Mouse (Mus musculus) ES-E14 (cell line): ENCODE data around the gene Cd52. TPM values are rescaled to one million over a fixed set of nuclear protein-coding genes. Genes with fewer than 3 reads are reported as not detected.
"Not testable (repeated sequence)": the region's sequence is repeated elsewhere in the genome, so short reads cannot be mapped to it uniquely, and the experiment has no call there.

Source experiments
- DNase-seq: peaks from one replicate; pipeline ENCODE4 v3.0.0-alpha.2; 2013; ENCODE audit warnings: low read depth, low spot score
- H3K27ac ChIP-seq: 2 replicates; pipeline ENCODE4 v1.5.1; 2012; ENCODE audit warnings: low read depth, mild to moderate bottlenecking, low read length, moderate library complexity, mixed read lengths; ENCODE audit not compliant: poor library complexity, insufficient read depth, severe bottlenecking
- H3K36me3 ChIP-seq: 2 replicates; pipeline ENCODE4 v1.6.1; 2012; ENCODE audit warnings: mild to moderate bottlenecking, low read length, moderate library complexity, mixed read lengths; ENCODE audit not compliant: control insufficient read depth, poor library complexity, insufficient read depth, severe bottlenecking
- H3K4me1 ChIP-seq, 2 experiments: fragments of 150-350 bp in 1 of 2; sonication (generic) in 1 of 2; 2 replicates each; pipeline ENCODE4 v1.6.1; 2012; ENCODE audit warnings: low read length in 2 of 2, mild to moderate bottlenecking in 1 of 2, mixed read lengths in 1 of 2; ENCODE audit not compliant: control insufficient read depth in 2 of 2, insufficient read depth in 2 of 2, poor library complexity in 1 of 2
- H3K4me3 ChIP-seq, 2 experiments: fragments of 150-350 bp in 1 of 2; sonication (generic) in 1 of 2; 2 replicates each; pipeline ENCODE4 v1.5.1; 2012; ENCODE audit warnings: low read length in 2 of 2, low read depth in 1 of 2, mild to moderate bottlenecking in 1 of 2, mixed read lengths in 1 of 2; ENCODE audit not compliant: insufficient read depth in 1 of 2, poor library complexity in 1 of 2, severe bottlenecking in 1 of 2
- H3K9ac ChIP-seq: 2 replicates; pipeline ENCODE4 v1.6.1; 2012; ENCODE audit warnings: low read depth, mild to moderate bottlenecking, low read length, mixed read lengths; ENCODE audit not compliant: poor library complexity, insufficient read depth, severe bottlenecking
- H3K9me3 ChIP-seq: fragments of 150-350 bp; sonication (generic); 2 replicates; pipeline ENCODE4 v1.6.1; 2012; ENCODE audit warnings: low read depth, mild to moderate bottlenecking, low read length; ENCODE audit not compliant: control insufficient read depth, insufficient read depth
- CHD2 ChIP-seq: IDR thresholded peaks from 2 replicates; pipeline ENCODE4 v1.6.1; 2014; ENCODE audit warnings: mild to moderate bottlenecking, low read depth, low read length, inconsistent platforms
- HCFC1 ChIP-seq: IDR thresholded peaks from 2 replicates; pipeline ENCODE4 v1.6.1; 2012; ENCODE audit warnings: low read length, inconsistent platforms, borderline replicate concordance; ENCODE audit not compliant: insufficient read depth
- MAFK ChIP-seq: IDR thresholded peaks from 2 replicates; pipeline ENCODE4 v1.6.1; 2014; ENCODE audit warnings: mild to moderate bottlenecking, low read depth, low read length, inconsistent platforms; ENCODE audit not compliant: insufficient read depth
- ZC3H11A ChIP-seq: IDR thresholded peaks from 2 replicates; pipeline ENCODE4 v1.6.1; 2012; ENCODE audit warnings: low read depth, mild to moderate bottlenecking, inconsistent platforms, low read length, borderline replicate concordance
- ZNF384 ChIP-seq: IDR thresholded peaks from 2 replicates; pipeline ENCODE4 v1.6.1; 2012; ENCODE audit warnings: low read depth, low read length, inconsistent platforms
- in situ Hi-C, 2 experiments: fragments of 600-800 bp; cut with MboI; formaldehyde crosslinking; loops; one replicate each; pipeline ENCODE4 v1.15.1; 2025; ENCODE audit warnings: low sequenced_read_pairs in 2 of 2, inconsistent platforms in 1 of 2; ENCODE audit not compliant: unreplicated experiment in 2 of 2
- total RNA-seq: library from RNA; depleted of rRNA; stranded (reverse); fragments of 300-350 nt; gene quantifications from 2 replicates; pipeline ENCODE4 v1.2.3, GENCODE M21; 2012; rRNA removed

Gene Cd52
- total RNA-seq: 1.5 and 13.0 TPM in 2 replicates

GRCm38 (mm10) chr4:134094923-134095547 is at the start of gene Cd52:
Cd52 (minus strand) TSS chr4:134095082.
- H3K27ac ChIP-seq: no peak within 1 kb of the TSS
- no peak within 1 kb of the TSS for H3K9ac ChIP-seq
- no peaks in the 10 kb centered on the region for H3K9me3 ChIP-seq
- TF ChIP-seq CHD2: no peak
- 0 out of 2 replicates have a peak, but pooled peaks have one; percentile 10 for TF ChIP-seq ZNF384
- no peak for TF ChIP-seq ZC3H11A
- no peak for TF ChIP-seq HCFC1
- no peak for DNase-seq
- H3K4me1 ChIP-seq: peaks cover 0 to 4% of the 10 kb centered on the region in 2 experiments; a peak in 1 of 4 replicates
- in situ Hi-C loops: no loop called here
- H3K4me3 ChIP-seq: no peak within 1 kb of the TSS
- no peaks in the 10 kb centered on the region for H3K36me3 ChIP-seq

DNA sequence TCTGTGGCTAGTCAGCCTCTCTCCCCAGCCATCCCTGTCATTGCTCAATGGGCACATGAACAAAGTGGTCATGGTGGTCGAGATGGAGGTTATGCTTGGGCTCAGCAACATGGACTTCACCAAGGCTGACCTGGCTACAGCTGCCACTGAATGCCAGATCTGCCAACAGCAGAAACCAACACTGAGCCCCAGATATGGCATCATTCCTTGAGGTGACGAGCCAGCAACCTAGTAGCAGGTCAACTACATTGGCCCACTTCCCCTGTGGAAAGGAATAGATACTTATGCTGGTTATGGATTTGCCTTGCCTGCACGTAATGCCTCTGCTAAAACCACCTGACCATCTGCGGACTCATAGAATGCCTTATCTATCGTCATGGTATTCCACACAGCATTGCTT is 49.4 kb upstream of the Cd52 start:
- H3K9me3 ChIP-seq, H3K27ac ChIP-seq, H3K4me3 ChIP-seq, H3K9ac ChIP-seq, DNase-seq, in situ Hi-C loops, H3K4me1 ChIP-seq: not testable (repeated sequence)
- H3K36me3 ChIP-seq: peaks cover 14% of the 10 kb centered on the region

- H3K9ac ChIP-seq: no peak overlapping the region
- TF ChIP-seq HCFC1 (no peak), MAFK (no peak)
- H3K27ac ChIP-seq: no peak overlapping the region
- H3K4me1 ChIP-seq: no peaks in the 10 kb centered on the region
- in situ Hi-C loops: no loop called here
- peaks cover 7% of the 10 kb centered on the region; the same call in 1 of the 2 replicates for H3K36me3 ChIP-seq
- no peak for DNase-seq
- H3K4me3 ChIP-seq: no peak overlapping the region
- H3K9me3 ChIP-seq: no peaks in the 10 kb centered on the region
Measured at GRCm38 (mm10) chr4:134138857-134139256, 44.0 kb upstream of the Cd52 start.

GRCm38 (mm10) chr4:134136280-134136926 is 41.5 kb upstream of the Cd52 start:
- no peak overlapping the region for H3K9ac ChIP-seq
- no peak overlapping the region for H3K4me3 ChIP-seq
- H3K9me3 ChIP-seq: no peaks in the 10 kb centered on the region
- H3K4me1 ChIP-seq: no peaks in the 10 kb centered on the region
- DNase-seq: no peak
- H3K36me3 ChIP-seq: peaks cover 14% of the 10 kb centered on the region; the same call in 1 of the 2 replicates
- in situ Hi-C loops: no loop called here
- no peak overlapping the region for H3K27ac ChIP-seq
- TF ChIP-seq MAFK (no peak), ZC3H11A (no peak), ZNF384 (no peak), CHD2 (no peak), HCFC1 (no peak)

- peaks cover 21% of the 10 kb centered on the region for H3K36me3 ChIP-seq
- H3K9me3 ChIP-seq: no peaks in the 10 kb centered on the region
- H3K27ac ChIP-seq: no peak overlapping the region
- in situ Hi-C loops: no loop called here
- TF ChIP-seq MAFK (no peak), ZC3H11A (no peak), HCFC1 (no peak), ZNF384 (no peak), CHD2 (no peak)
- H3K4me1 ChIP-seq: peaks cover 0 to 3% of the 10 kb centered on the region in 2 experiments; a peak in 1 of 4 replicates
- H3K4me3 ChIP-seq: no peak overlapping the region
- H3K9ac ChIP-seq: no peak overlapping the region
- no peak for DNase-seq
Measured at GRCm38 (mm10) chr4:134132519-134133095, 37.7 kb upstream of the Cd52 start.
